Mouse (Mus musculus) hindbrain, embryonic 12.5 days (tissue): ENCODE measurements around the gene Zfand6. TPM values are rescaled to one million over a fixed set of nuclear protein-coding genes. Genes with fewer than 3 reads are reported as not detected.

ENCODE experiments used
- ATAC-seq: fragments of 200-750 bp; cut with Nextera tagmentation; 2 replicates; pipeline ENCODE4 v1.8.0; 2017; ENCODE audit warnings: moderate TSS enrichment; ENCODE audit not compliant: low FRiP score
- H3K27ac ChIP-seq: fragments of 300-500 bp; sonication (generic); 2 replicates; pipeline ENCODE4 v1.5.1; 2016; ENCODE audit warnings: mild to moderate bottlenecking
- H3K27me3 ChIP-seq: fragments of 300-500 bp; sonication (generic); 2 replicates; pipeline ENCODE4 v1.6.1; 2016; ENCODE audit warnings: mild to moderate bottlenecking
- H3K36me3 ChIP-seq: fragments of 300-500 bp; sonication (generic); 2 replicates; pipeline ENCODE4 v1.6.1; 2016; ENCODE audit warnings: mild to moderate bottlenecking
- H3K4me1 ChIP-seq: fragments of 300-500 bp; sonication (generic); 2 replicates; pipeline ENCODE4 v1.6.1; 2016
- H3K4me2 ChIP-seq: fragments of 300-500 bp; sonication (generic); replicated peaks from 2 replicates; pipeline ENCODE4 v1.6.1; 2016; ENCODE audit warnings: mild to moderate bottlenecking
- H3K4me3 ChIP-seq: fragments of 300-500 bp; sonication (generic); 2 replicates; pipeline ENCODE4 v1.5.1; 2016; ENCODE audit warnings: mild to moderate bottlenecking
- H3K9ac ChIP-seq: fragments of 300-500 bp; sonication (generic); 2 replicates; pipeline ENCODE4 v1.6.1; 2016; ENCODE audit warnings: mild to moderate bottlenecking, moderate library complexity
- H3K9me3 ChIP-seq: fragments of 300-500 bp; sonication (generic); replicated peaks from 2 replicates; pipeline ENCODE4 v1.6.1; 2016; ENCODE audit warnings: mild to moderate bottlenecking
- WGBS: fragments of 180-500 bp; shearing (Covaris S2); methylation state at CpG from one replicate; pipeline ENCODE4 v1.1.7; 2016; 5-methylcytosine and 5-hydroxymethylcytosine counted together
- polyA plus RNA-seq: library from polyadenylated mRNA; unstranded; fragments of >200 nt; fragmentation: Nextera tagmentation; extraction: Ambion mirVana; gene quantifications from 2 replicates; pipeline ENCODE4 v1.2.1, GENCODE M21; 2016

Zfand6 gene
- polyA plus RNA-seq, 1 experiment from 2014 or later, result 205 TPM

DNA sequence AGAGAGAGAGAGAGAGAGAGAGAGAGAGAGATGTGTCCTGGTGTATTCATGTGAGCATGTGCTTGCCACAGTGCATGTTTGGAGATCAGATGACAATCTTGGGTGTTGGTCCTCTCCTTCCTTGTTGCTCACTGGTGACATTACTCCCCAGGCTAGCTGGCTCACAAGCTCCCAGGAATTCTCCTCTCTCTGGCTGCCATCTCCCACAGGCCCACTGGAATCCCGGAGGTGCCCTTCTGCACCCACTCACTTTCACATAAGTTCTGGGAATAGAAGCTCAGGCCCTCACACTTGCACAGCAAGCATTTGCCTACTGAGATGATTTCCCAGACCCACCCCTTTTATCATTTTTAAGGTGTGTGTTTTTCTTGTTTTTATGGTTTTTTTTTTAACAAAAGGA lies 110.0 kb downstream of the Zfand6 start:
- 89% methylated on average over 1 of the region's 1 CpGs for WGBS

GRCm38 (mm10) chr7:84578841-84579240 lies 110.9 kb downstream of the Zfand6 start:
- Histone ChIP-seq H3K27me3 (no peaks in the 10 kb centered on the region), H3K36me3 (no peaks in the 10 kb centered on the region), H3K4me1 (no peaks in the 10 kb centered on the region), H3K27ac (no peak overlapping the region), H3K9ac (no peak overlapping the region), H3K9me3 (no peaks in the 10 kb centered on the region), H3K4me2 (no peak overlapping the region), H3K4me3 (no peak overlapping the region)
- no peak for ATAC-seq
- 100% methylated on average over 1 of the region's 1 CpGs for WGBS

More for the DNA sequence above, 110.0 kb downstream of the Zfand6 start:
- Histone ChIP-seq H3K4me1 (no peaks in the 10 kb centered on the region), H3K9ac (no peak overlapping the region), H3K9me3 (no peaks in the 10 kb centered on the region), H3K36me3 (no peaks in the 10 kb centered on the region), H3K27me3 (no peaks in the 10 kb centered on the region), H3K4me2 (no peak overlapping the region), H3K4me3 (no peak overlapping the region), H3K27ac (no peak overlapping the region)
- ATAC-seq, result no peak

DNA sequence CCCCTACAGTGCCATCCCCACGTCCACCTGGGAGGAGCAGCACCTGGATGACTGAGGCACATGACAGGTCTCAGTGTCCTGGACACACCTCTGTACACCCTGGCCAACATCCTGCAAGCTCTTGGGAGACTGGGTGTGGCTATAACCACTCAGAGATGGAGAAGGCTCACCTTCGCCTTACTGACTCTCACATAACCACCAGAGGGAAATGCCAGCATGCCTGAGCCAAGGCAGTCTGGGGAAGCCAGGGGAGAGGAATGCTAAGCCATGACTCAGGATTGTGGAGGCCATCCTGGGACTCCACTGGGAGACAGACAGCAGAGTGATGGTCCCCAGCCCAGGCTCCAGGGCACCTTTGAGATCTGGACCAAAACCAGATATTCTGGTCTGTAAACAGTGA lies 112.7 kb downstream of the Zfand6 start:
- 86% methylated on average over 2 of the region's 2 CpGs for WGBS
- no peaks in the 10 kb centered on the region for H3K36me3 ChIP-seq
- H3K4me3 ChIP-seq, result no peak overlapping the region
- no peak overlapping the region for H3K27ac ChIP-seq
- H3K4me1 ChIP-seq, result no peaks in the 10 kb centered on the region
- H3K27me3 ChIP-seq, result no peaks in the 10 kb centered on the region
- no peak overlapping the region for H3K4me2 ChIP-seq
- no peak for ATAC-seq
- H3K9ac ChIP-seq, result no peak overlapping the region
- no peaks in the 10 kb centered on the region for H3K9me3 ChIP-seq

- no peaks in the 10 kb centered on the region for H3K27me3 ChIP-seq
- no peaks in the 10 kb centered on the region for H3K9me3 ChIP-seq
- H3K4me3 ChIP-seq, result no peak overlapping the region
- no peak overlapping the region for H3K27ac ChIP-seq
- H3K36me3 ChIP-seq, result no peaks in the 10 kb centered on the region
- no peak overlapping the region for H3K4me2 ChIP-seq
- H3K9ac ChIP-seq, result no peak overlapping the region
- 78% methylated on average over 6 of the region's 6 CpGs for WGBS
- H3K4me1 ChIP-seq, result no peaks in the 10 kb centered on the region
- no peak for ATAC-seq
Measured at GRCm38 (mm10) chr7:84566200-84566599, 123.6 kb downstream of the Zfand6 start.

- no peak for ATAC-seq
- Histone ChIP-seq H3K27ac (no peak overlapping the region), H3K4me3 (no peak overlapping the region), H3K4me1 (no peaks in the 10 kb centered on the region), H3K27me3 (no peaks in the 10 kb centered on the region), H3K36me3 (no peaks in the 10 kb centered on the region), H3K9ac (no peak overlapping the region), H3K4me2 (no peak overlapping the region), H3K9me3 (no peaks in the 10 kb centered on the region)
- WGBS, result 87% methylated on average over 3 of the region's 3 CpGs
Measured at GRCm38 (mm10) chr7:84564236-84564635, 125.5 kb downstream of the Zfand6 start.

Other genes with a start within 250 kb of the Zfand6 start
- 0.39 and 0.53 TPM in 2 replicates for gene Gm2115, start 161.0 kb downstream of the Zfand6 start, polyA plus RNA-seq
- 3.8 and 4.3 TPM in 2 replicates for gene Fah, start 83.2 kb downstream of the Zfand6 start, polyA plus RNA-seq
- not detected in 2 replicates for gene Olfr291, start 163.6 kb upstream of the Zfand6 start, polyA plus RNA-seq